ENCODE assay signal across 21 mouse cellular contexts in genomic region chr5:137212289-137212688, GRCm38 (mm10). TPM values are rescaled to one million over a fixed set of nuclear protein-coding genes. Genes with fewer than 3 reads are reported as not detected.
DNase-seq lines count a peak whose midpoint lies in the region; ATAC-seq and TF ChIP-seq lines count a peak whose summit lies in the region.
"Had no signal": no experiment of that assay in that cellular context is flagged by ENCODE, and none has a peak within 500 bp of the region (broad histone marks: within the 10 kb centered on the region; RNA-seq: fewer than 3 reads in every experiment).

Gene Muc3a, minus strand, starts transcription at chr5:137212389.

- H3K36me3 ChIP-seq in E14TG2a.4 (ENCODE audit: insufficient read depth, low read length), result no peaks in the 10 kb centered on the region
- no peaks in the 10 kb centered on the region for H3K36me3 ChIP-seq in intestine, embryonic 15.5 days
- H3K36me3 ChIP-seq in small intestine, adult 2 months (ENCODE audit: control insufficient read depth, insufficient read depth, low read length), result no peaks in the 10 kb centered on the region
- no peaks in the 10 kb centered on the region for H3K36me3 ChIP-seq in hindbrain, embryonic 16.5 days (ENCODE audit: control insufficient read depth, insufficient read depth, low read length)
- H3K36me3 ChIP-seq in forebrain, embryonic 14.5 days (ENCODE audit: control insufficient read depth, insufficient read depth, low read length), result no peaks in the 10 kb centered on the region
- H3K36me3 ChIP-seq: embryonic facial prominence, embryonic 12.5 days; heart, embryonic 13.5 days; hindbrain, embryonic 15.5 days had no signal

- peak within 1 kb of the TSS; percentile 35; the same call in 1 of the 2 replicates for H3K4me3 ChIP-seq in E14TG2a.4 (replicated peaks; ENCODE audit: low read length)
- no peak within 1 kb of the TSS; the same call in 1 of the 2 replicates for H3K4me3 ChIP-seq in intestine, embryonic 15.5 days (replicated peaks)
- peak within 1 kb of the TSS; percentile 4 for H3K4me3 ChIP-seq in small intestine, adult 2 months (ENCODE audit: low read depth, low read length)
- no peak within 1 kb of the TSS for H3K4me3 ChIP-seq in hindbrain, embryonic 16.5 days (ENCODE audit: low read length)
- H3K4me3 ChIP-seq in forebrain, embryonic 14.5 days (ENCODE audit: low read depth, low read length), result no peak within 1 kb of the TSS
- H3K4me3 ChIP-seq: embryonic facial prominence, embryonic 12.5 days; gastrocnemius, adult 2 months; heart, embryonic 13.5 days; hindbrain, embryonic 15.5 days had no signal

- DNase-seq in frontal cortex, adult 2 months (ENCODE audit: extremely low spot score in 1 of 2, low spot score in 1 of 2), result no peak
- no peak for DNase-seq in forebrain, embryonic 14.5 days (ENCODE audit: low spot score)
- DNase-seq: adrenal gland, adult 2 months; adrenal gland, postnatal 25 days; cerebellum, adult 18-20 months; cerebellum, postnatal 10 days; gastrocnemius, adult 2 months; gastrocnemius, postnatal 25 days; heart, postnatal 36 days had no signal

- peaks cover 7% of the 10 kb centered on the region; the same call in 1 of the 2 replicates for H3K27me3 ChIP-seq in E14TG2a.4 (ENCODE audit: insufficient read depth, low read length)
- no peaks in the 10 kb centered on the region for H3K27me3 ChIP-seq in intestine, embryonic 15.5 days (replicated peaks)
- no peaks in the 10 kb centered on the region for H3K27me3 ChIP-seq in small intestine, adult 2 months (ENCODE audit: control insufficient read depth, insufficient read depth, low read length)
- no peaks in the 10 kb centered on the region for H3K27me3 ChIP-seq in hindbrain, embryonic 16.5 days (replicated peaks; ENCODE audit: control insufficient read depth, insufficient read depth, low read length)
- H3K27me3 ChIP-seq in forebrain, embryonic 14.5 days (replicated peaks; ENCODE audit: control insufficient read depth, insufficient read depth, low read length), result no peaks in the 10 kb centered on the region
- H3K27me3 ChIP-seq: hindbrain, embryonic 15.5 days had no signal

- H3K9me3 ChIP-seq in E14TG2a.4 (ENCODE audit: low read length), result no peaks in the 10 kb centered on the region
- no peaks in the 10 kb centered on the region for H3K9me3 ChIP-seq in intestine, embryonic 15.5 days
- no peaks in the 10 kb centered on the region for H3K9me3 ChIP-seq in hindbrain, embryonic 16.5 days (ENCODE audit: control insufficient read depth, low read length)
- H3K9me3 ChIP-seq in forebrain, embryonic 14.5 days (replicated peaks; ENCODE audit: control insufficient read depth, low read length), result no peaks in the 10 kb centered on the region
- H3K9me3 ChIP-seq: embryonic facial prominence, embryonic 12.5 days; heart, embryonic 13.5 days; hindbrain, embryonic 15.5 days had no signal

- no peak for ATAC-seq in frontal cortex, adult (ENCODE audit: low TSS enrichment)
- no peak for ATAC-seq in intestine, embryonic 15.5 days
- no peak for ATAC-seq in hindbrain, embryonic 16.5 days
- ATAC-seq in forebrain, embryonic 14.5 days, result no peak
- ATAC-seq: forebrain, embryonic 16.5 days had no signal

- no peak within 1 kb of the TSS for H3K9ac ChIP-seq in intestine, embryonic 15.5 days
- H3K9ac ChIP-seq in hindbrain, embryonic 16.5 days (ENCODE audit: low read depth, low read length), result no peak within 1 kb of the TSS
- no peak within 1 kb of the TSS for H3K9ac ChIP-seq in forebrain, embryonic 14.5 days (ENCODE audit: low read length)
- H3K9ac ChIP-seq: embryonic facial prominence, embryonic 12.5 days; heart, embryonic 13.5 days; hindbrain, embryonic 15.5 days had no signal

- H3K4me1 ChIP-seq in E14TG2a.4 (replicated peaks; ENCODE audit: low read depth, low read length), result peaks cover 23% of the 10 kb centered on the region
- 0 out of 2 replicates have a peak, but pooled peaks cover 3% of the 10 kb centered on the region for H3K4me1 ChIP-seq in intestine, embryonic 15.5 days (replicated peaks)
- peaks cover 12% of the 10 kb centered on the region for H3K4me1 ChIP-seq in small intestine, adult 2 months (ENCODE audit: control insufficient read depth, insufficient read depth, insufficient read length, low read length)
- H3K4me1 ChIP-seq in hindbrain, embryonic 16.5 days (ENCODE audit: control insufficient read depth, insufficient read depth, low read depth, low read length), result no peaks in the 10 kb centered on the region
- H3K4me1 ChIP-seq in forebrain, embryonic 14.5 days (ENCODE audit: control insufficient read depth, insufficient read depth, low read length), result no peaks in the 10 kb centered on the region
- H3K4me1 ChIP-seq: embryonic facial prominence, embryonic 12.5 days; hindbrain, embryonic 15.5 days had no signal

- no peak for TF ChIP-seq POLR2A in small intestine, adult 2 months (IDR thresholded peaks at IDR 0.05; ENCODE audit: low read depth, low read length)

- peak within 1 kb of the TSS; percentile 48; the same call in 1 of the 2 replicates for H3K27ac ChIP-seq in intestine, embryonic 15.5 days
- peak within 1 kb of the TSS; percentile 32; the same call in 1 of the 2 replicates for H3K27ac ChIP-seq in small intestine, adult 2 months (ENCODE audit: insufficient read depth, low read depth, low read length)
- H3K27ac ChIP-seq in hindbrain, embryonic 16.5 days (ENCODE audit: low read depth, low read length), result no peak within 1 kb of the TSS
- no peak within 1 kb of the TSS for H3K27ac ChIP-seq in forebrain, embryonic 14.5 days (ENCODE audit: low read depth, low read length)
- H3K27ac ChIP-seq: embryonic facial prominence, embryonic 12.5 days; gastrocnemius, adult 2 months; heart, embryonic 13.5 days; hindbrain, embryonic 15.5 days had no signal

- TF ChIP-seq CTCF in E14TG2a.4 (conservative IDR thresholded peaks at IDR 0.05; ENCODE audit: low read length), result no peak
- TF ChIP-seq CTCF in small intestine, adult 2 months (IDR thresholded peaks at IDR 0.05; ENCODE audit: extremely low read depth, insufficient read length, insufficient replicate concordance, low read depth, low read length), result no peak

- 76% methylated on average over 2 of the region's 2 CpGs for WGBS in intestine, embryonic 15.5 days
- 86% methylated on average over 2 of the region's 2 CpGs for WGBS in small intestine, adult 2 months
- WGBS in hindbrain, embryonic 16.5 days, result 73% methylated on average over 2 of the region's 2 CpGs
- WGBS in forebrain, embryonic 14.5 days, result 69% methylated on average over 2 of the region's 2 CpGs

- H3K4me2 ChIP-seq in intestine, embryonic 15.5 days (replicated peaks), result peak within 1 kb of the TSS; percentile 37
- no peak within 1 kb of the TSS for H3K4me2 ChIP-seq in hindbrain, embryonic 16.5 days (ENCODE audit: low read length)
- no peak within 1 kb of the TSS for H3K4me2 ChIP-seq in forebrain, embryonic 14.5 days (ENCODE audit: low read length)
- H3K4me2 ChIP-seq: embryonic facial prominence, embryonic 12.5 days; heart, embryonic 13.5 days; hindbrain, embryonic 15.5 days had no signal

RNA-seq across cellular contexts. Expression of gene Muc3a, which starts in this region (rescaled TPM):
- 28.3 and 33.2 TPM in 2 replicates for polyA plus RNA-seq in frontal cortex, adult 2 months (2012; rRNA removed)
- 15.3 and 15.4 TPM in 2 replicates for polyA plus RNA-seq in intestine, embryonic 15.5 days (2015; fragmentation: Nextera tagmentation; extraction: Ambion mirVana)
- polyA plus RNA-seq in small intestine, adult 2 months (2012; rRNA removed), result 24.3 and 62.2 TPM in 2 replicates
- 0.51 and 0.55 TPM in 2 replicates for polyA plus RNA-seq in hindbrain, embryonic 16.5 days (2015; fragmentation: Nextera tagmentation; extraction: Ambion mirVana)
- polyA plus RNA-seq in forebrain, embryonic 14.5 days (2014; fragmentation: Nextera tagmentation; extraction: Ambion mirVana), result 0.11 TPM in 1 of 2 replicates, not detected in the other
- polyA plus RNA-seq: C2C12; forebrain, embryonic 11.5 days; forebrain, embryonic 16.5 days; heart, embryonic 13.5 days; heart, postnatal 0 days had no signal

Comparison
In these comparisons a context has a peak if more than half of its experiments do, and no peak if none do; other contexts are left out.
1. RNA of gene Muc3a (polyA plus RNA-seq): 24.3 to 62.2 TPM in small intestine, adult 2 months, 28.3 to 33.2 TPM in frontal cortex, adult 2 months and 15.3 to 15.4 TPM in intestine, embryonic 15.5 days; 0.51 to 0.55 TPM in hindbrain, embryonic 16.5 days and 0.11 TPM in forebrain, embryonic 14.5 days; every median in the first group is over 10 times any median in the second.
2. H3K4me3 ChIP-seq: peak in E14TG2a.4 (single experiment) and small intestine, adult 2 months (single experiment); none in intestine, embryonic 15.5 days (single experiment), hindbrain, embryonic 16.5 days (single experiment) and forebrain, embryonic 14.5 days (single experiment).
3. H3K27ac ChIP-seq: peak in intestine, embryonic 15.5 days (single experiment) and small intestine, adult 2 months (single experiment); none in hindbrain, embryonic 16.5 days (single experiment) and forebrain, embryonic 14.5 days (single experiment).